ENCODE assay signal across 8 mouse cellular contexts in the genomic region with DNA sequence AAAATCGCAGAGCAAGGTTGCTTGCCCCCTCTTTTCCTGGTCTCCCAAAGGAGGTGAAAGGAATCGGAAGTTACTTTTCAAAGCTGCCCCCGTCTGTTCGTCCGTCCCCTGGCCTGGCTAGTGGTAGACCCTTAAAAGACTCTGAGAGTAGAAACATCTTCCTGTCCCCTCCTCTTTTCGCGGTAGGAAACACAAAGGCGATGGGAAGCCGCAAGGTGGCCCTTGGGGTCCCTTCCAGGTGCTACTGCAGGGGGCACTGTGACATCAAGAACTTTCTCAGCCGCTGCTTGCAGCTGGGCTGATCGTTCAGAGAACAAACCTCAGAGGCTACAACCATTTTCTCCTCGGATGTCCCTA.
A peak's percentile ranks its signal among the peaks of the same experiment; 100 is the strongest.
DNase-seq lines count a peak whose midpoint lies in the region; ATAC-seq and TF ChIP-seq lines count a peak whose summit lies in the region.

No protein-coding gene starts in this region.

- no peak for TF ChIP-seq CTCF in thymus, adult 2 months (IDR thresholded peaks at IDR 0.05; ENCODE audit: borderline replicate concordance, control insufficient read depth, extremely low read depth, insufficient read depth, low read length, poor library complexity)

- H3K4me2 ChIP-seq in forebrain, embryonic 12.5 days, result peak overlapping the region; percentile 49
- H3K4me2 ChIP-seq in hindbrain, embryonic 13.5 days, result peak overlapping the region; percentile 38
- peak overlapping the region; percentile 57 for H3K4me2 ChIP-seq in liver, embryonic 11.5 days
- peak overlapping the region; percentile 55 for H3K4me2 ChIP-seq in neural tube, embryonic 12.5 days (replicated peaks)

- peaks cover 4% of the 10 kb centered on the region; the same call in 1 of the 2 replicates for H3K27me3 ChIP-seq in thymus, adult 2 months (ENCODE audit: control insufficient read depth, insufficient read depth, low read length)
- H3K27me3 ChIP-seq in forebrain, embryonic 12.5 days, result peaks cover 62% of the 10 kb centered on the region
- H3K27me3 ChIP-seq in hindbrain, embryonic 13.5 days, result peaks cover 67% of the 10 kb centered on the region
- H3K27me3 ChIP-seq in liver, embryonic 11.5 days (replicated peaks; ENCODE audit: control insufficient read depth, insufficient read depth, low read length), result peaks cover 16% of the 10 kb centered on the region
- peaks cover 43% of the 10 kb centered on the region for H3K27me3 ChIP-seq in neural tube, embryonic 12.5 days (replicated peaks)

- H3K9me3 ChIP-seq in forebrain, embryonic 12.5 days, result no peaks in the 10 kb centered on the region
- peaks cover 2% of the 10 kb centered on the region; the same call in 1 of the 2 replicates for H3K9me3 ChIP-seq in hindbrain, embryonic 13.5 days
- H3K9me3 ChIP-seq in liver, embryonic 11.5 days (ENCODE audit: control insufficient read depth, low read length), result no peaks in the 10 kb centered on the region
- no peaks in the 10 kb centered on the region for H3K9me3 ChIP-seq in neural tube, embryonic 12.5 days

- WGBS in thymus, adult 2 months, result 3% methylated on average over 12 of the region's 12 CpGs
- WGBS in forebrain, embryonic 12.5 days, result 0% methylated on average over 12 of the region's 12 CpGs
- WGBS in hindbrain, embryonic 13.5 days, result under 1% methylated on average over 12 of the region's 12 CpGs
- WGBS in liver, embryonic 11.5 days, result 2% methylated on average over 12 of the region's 12 CpGs
- under 1% methylated on average over 12 of the region's 12 CpGs for WGBS in neural tube, embryonic 12.5 days

- H3K36me3 ChIP-seq in thymus, adult 2 months (ENCODE audit: control insufficient read depth, insufficient read depth, low read length), result no peaks in the 10 kb centered on the region
- H3K36me3 ChIP-seq in forebrain, embryonic 12.5 days (replicated peaks), result no peaks in the 10 kb centered on the region
- H3K36me3 ChIP-seq in hindbrain, embryonic 13.5 days, result no peaks in the 10 kb centered on the region
- H3K36me3 ChIP-seq in liver, embryonic 11.5 days (ENCODE audit: control insufficient read depth, insufficient read depth, low read length), result no peaks in the 10 kb centered on the region
- no peaks in the 10 kb centered on the region for H3K36me3 ChIP-seq in neural tube, embryonic 12.5 days

- peak; percentile 3 for DNase-seq in thymus, adult 2 months
- DNase-seq in thymus, postnatal 10 days (ENCODE audit: low spot score in 2 of 2), result no peak
- DNase-seq in liver, embryonic 11.5 days (ENCODE audit: low spot score), result peak; percentile 61
- no peak for DNase-seq in right cerebral cortex, adult 18-20 months
- no peak for DNase-seq in left cerebral cortex, adult 18-20 months (ENCODE audit: low spot score in 2 of 2)

- H3K4me3 ChIP-seq in thymus, adult 2 months (ENCODE audit: control insufficient read depth, insufficient read depth, low read length), result no peak overlapping the region
- H3K4me3 ChIP-seq in forebrain, embryonic 12.5 days (replicated peaks), result peak overlapping the region; percentile 19
- H3K4me3 ChIP-seq in hindbrain, embryonic 13.5 days, result 0 out of 2 replicates have a peak overlapping the region, but pooled peaks have one; percentile 11
- H3K4me3 ChIP-seq in liver, embryonic 11.5 days (ENCODE audit: low read depth, low read length), result peak overlapping the region; percentile 35
- H3K4me3 ChIP-seq in neural tube, embryonic 12.5 days, result no peak overlapping the region; the same call in 1 of the 2 replicates

- H3K27ac ChIP-seq in thymus, adult 2 months (ENCODE audit: control insufficient read depth, insufficient read depth, low read length), result no peak overlapping the region
- H3K27ac ChIP-seq in forebrain, embryonic 12.5 days, result no peak overlapping the region
- H3K27ac ChIP-seq in hindbrain, embryonic 13.5 days, result no peak overlapping the region
- no peak overlapping the region for H3K27ac ChIP-seq in liver, embryonic 11.5 days (ENCODE audit: low read depth, low read length)
- H3K27ac ChIP-seq in neural tube, embryonic 12.5 days, result no peak overlapping the region

- H3K9ac ChIP-seq in forebrain, embryonic 12.5 days, result no peak overlapping the region
- H3K9ac ChIP-seq in hindbrain, embryonic 13.5 days, result no peak overlapping the region
- 0 out of 2 replicates have a peak overlapping the region, but pooled peaks have one; percentile 28 for H3K9ac ChIP-seq in liver, embryonic 11.5 days (ENCODE audit: low read depth, low read length)
- no peak overlapping the region for H3K9ac ChIP-seq in neural tube, embryonic 12.5 days

- no peak for ATAC-seq in forebrain, embryonic 12.5 days (ENCODE audit: low FRiP score)
- no peak for ATAC-seq in hindbrain, embryonic 13.5 days (ENCODE audit: low FRiP score)
- ATAC-seq in liver, embryonic 11.5 days (replicated peaks; ENCODE audit: low FRiP score), result no peak
- ATAC-seq in neural tube, embryonic 12.5 days (ENCODE audit: low FRiP score, low read depth), result no peak

- H3K4me1 ChIP-seq in thymus, adult 2 months (replicated peaks; ENCODE audit: control insufficient read depth, insufficient read depth, low read length), result no peaks in the 10 kb centered on the region
- peaks cover 18% of the 10 kb centered on the region for H3K4me1 ChIP-seq in forebrain, embryonic 12.5 days
- H3K4me1 ChIP-seq in hindbrain, embryonic 13.5 days (replicated peaks), result no peaks in the 10 kb centered on the region; the same call in 1 of the 2 replicates
- H3K4me1 ChIP-seq in liver, embryonic 11.5 days (replicated peaks; ENCODE audit: control insufficient read depth, insufficient read depth, low read length), result no peaks in the 10 kb centered on the region
- H3K4me1 ChIP-seq in neural tube, embryonic 12.5 days, result no peaks in the 10 kb centered on the region; the same call in 1 of the 2 replicates

- TF ChIP-seq POLR2A in thymus, adult 2 months (IDR thresholded peaks at IDR 0.05; ENCODE audit: control insufficient read depth, extremely low read depth, insufficient read depth, low read length, poor library complexity), result no peak

Comparison
In these comparisons a context has a peak if more than half of its experiments do, and no peak if none do; other contexts are left out.
1. DNase-seq: peak in thymus, adult 2 months (single experiment) and liver, embryonic 11.5 days (single experiment); none in thymus, postnatal 10 days (0 of 2), right cerebral cortex, adult 18-20 months (single experiment) and left cerebral cortex, adult 18-20 months (0 of 2).
2. H3K4me3 ChIP-seq: peak in forebrain, embryonic 12.5 days (single experiment), hindbrain, embryonic 13.5 days (single experiment) and liver, embryonic 11.5 days (single experiment); none in thymus, adult 2 months (single experiment) and neural tube, embryonic 12.5 days (single experiment).
3. Peak in every context shown above with its lines, with median percentiles within 50 percentile points of each other: H3K4me2 ChIP-seq.